Mouse (Mus musculus) liver, embryonic 16.5 days (tissue): Measurements from ENCODE around the gene Pheta1. TPM values are rescaled to one million over a fixed set of nuclear protein-coding genes. Genes with fewer than 3 reads are reported as not detected.

Experiments used
- ATAC-seq: fragments of 200-750 bp; cut with Nextera tagmentation; 2 replicates; pipeline ENCODE4 v1.8.0; 2017; ENCODE audit warnings: low read depth, mild to moderate bottlenecking, moderate number of reproducible peaks, moderate library complexity
- H3K27ac ChIP-seq: fragments of 300-500 bp; sonication (generic); 2 replicates; pipeline ENCODE4 v1.5.1; 2014; ENCODE audit warnings: mild to moderate bottlenecking, low read length
- H3K27me3 ChIP-seq: fragments of 300-500 bp; sonication (generic); 2 replicates; pipeline ENCODE4 v1.6.1; 2014; ENCODE audit warnings: low read depth, low read length, mixed read lengths; ENCODE audit not compliant: control insufficient read depth, insufficient read depth
- H3K36me3 ChIP-seq: fragments of 300-500 bp; sonication (generic); 2 replicates; pipeline ENCODE4 v1.6.1; 2014; ENCODE audit warnings: mild to moderate bottlenecking; ENCODE audit not compliant: control insufficient read depth, insufficient read depth
- H3K4me1 ChIP-seq: fragments of 300-500 bp; sonication (generic); 2 replicates; pipeline ENCODE4 v1.6.1; 2014; ENCODE audit warnings: low read depth, low read length, mixed read lengths; ENCODE audit not compliant: control insufficient read depth
- H3K4me2 ChIP-seq: fragments of 300-500 bp; sonication (generic); 2 replicates; pipeline ENCODE4 v1.6.1; 2014; ENCODE audit warnings: low read depth, low read length, mixed read lengths
- H3K4me3 ChIP-seq: fragments of 300-500 bp; sonication (generic); 2 replicates; pipeline ENCODE4 v1.5.1; 2014; ENCODE audit warnings: low read depth, mild to moderate bottlenecking, low read length
- H3K9ac ChIP-seq: fragments of 300-500 bp; sonication (generic); 2 replicates; pipeline ENCODE4 v1.6.1; 2014; ENCODE audit warnings: low read depth, low read length
- H3K9me3 ChIP-seq: fragments of 300-500 bp; sonication (generic); replicated peaks from 2 replicates; pipeline ENCODE4 v1.6.1; 2016; ENCODE audit warnings: low read length; ENCODE audit not compliant: control insufficient read depth
- whole genome bisulfite sequencing: fragments of 180-500 bp; shearing (Covaris S2); extraction: QIAGEN DNeasy Blood & Tissue Kit; methylation state at CpG from one replicate; pipeline ENCODE4 v1.1.7; 2014; ENCODE audit not compliant: insufficient replicate concordance; 5-methylcytosine and 5-hydroxymethylcytosine counted together
- polyA plus RNA-seq: library from polyadenylated mRNA; unstranded; fragments of >200 nt; fragmentation: Nextera tagmentation; extraction: Ambion mirVana; gene quantifications from 2 replicates; pipeline ENCODE4 v1.2.1, GENCODE M21; 2015

The Pheta1 gene
- 3.9 and 4.0 TPM in 2 replicates for polyA plus RNA-seq

- peak within 1 kb of the TSS; percentile 84 for H3K4me3 ChIP-seq
- peak within 1 kb of the TSS; percentile 78 for H3K9ac ChIP-seq
- no peaks in the 10 kb centered on the region for H3K9me3 ChIP-seq
- WGBS = under 1% methylated on average over 42 of the region's 42 CpGs
- peak within 1 kb of the TSS; percentile 99 for H3K4me2 ChIP-seq
- peaks cover 16% of the 10 kb centered on the region for H3K27me3 ChIP-seq
- ATAC-seq = peak; percentile 91
- H3K36me3 ChIP-seq = no peaks in the 10 kb centered on the region; the same call in 1 of the 2 replicates
- peaks cover 19% of the 10 kb centered on the region for H3K4me1 ChIP-seq
- H3K27ac ChIP-seq = peak within 1 kb of the TSS; percentile 58
Observed at GRCm38 (mm10) chr5:121848743-121849142, at the start of gene Pheta1. Gene Pheta1, plus strand, starts transcription at chr5:121848984.

- H3K36me3 ChIP-seq = peaks cover 21% of the 10 kb centered on the region
- no peak for ATAC-seq
- H3K9me3 ChIP-seq = no peaks in the 10 kb centered on the region
- H3K4me1 ChIP-seq = no peaks in the 10 kb centered on the region
- no peak overlapping the region for H3K9ac ChIP-seq
- H3K27me3 ChIP-seq = no peaks in the 10 kb centered on the region
- H3K4me2 ChIP-seq = no peak overlapping the region
- H3K27ac ChIP-seq = no peak overlapping the region
- H3K4me3 ChIP-seq = no peak overlapping the region
- WGBS = 78% methylated on average over 3 of the region's 3 CpGs
Observed at GRCm38 (mm10) chr5:121807186-121807585, 41.6 kb upstream of the Pheta1 start.

GRCm38 (mm10) chr5:121808202-121808601 lies 40.6 kb upstream of the Pheta1 start:
- WGBS = 90% methylated on average over 2 of the region's 2 CpGs
- H3K4me3 ChIP-seq = no peak overlapping the region
- H3K4me2 ChIP-seq = no peak overlapping the region
- no peak for ATAC-seq
- peaks cover 16% of the 10 kb centered on the region for H3K36me3 ChIP-seq
- no peak overlapping the region for H3K27ac ChIP-seq
- H3K9ac ChIP-seq = no peak overlapping the region
- H3K4me1 ChIP-seq = no peaks in the 10 kb centered on the region
- no peaks in the 10 kb centered on the region for H3K27me3 ChIP-seq
- H3K9me3 ChIP-seq = no peaks in the 10 kb centered on the region

GRCm38 (mm10) chr5:121809667-121810224 lies 39.0 kb upstream of the Pheta1 start:
- ATAC-seq = no peak
- 57% methylated on average over 5 of the region's 5 CpGs for WGBS
- Histone ChIP-seq H3K9ac (no peak overlapping the region), H3K36me3 (peaks cover 14% of the 10 kb centered on the region), H3K4me1 (no peaks in the 10 kb centered on the region), H3K4me2 (no peak overlapping the region), H3K27ac (no peak overlapping the region), H3K9me3 (no peaks in the 10 kb centered on the region), H3K27me3 (no peaks in the 10 kb centered on the region), H3K4me3 (no peak overlapping the region)

GRCm38 (mm10) chr5:121810331-121811151 lies 38.2 kb upstream of the Pheta1 start:
- no peak overlapping the region for H3K4me2 ChIP-seq
- WGBS = 75% methylated on average over 17 of the region's 17 CpGs
- H3K9ac ChIP-seq = no peak overlapping the region
- no peak overlapping the region for H3K27ac ChIP-seq
- H3K36me3 ChIP-seq = peaks cover 14% of the 10 kb centered on the region
- H3K27me3 ChIP-seq = no peaks in the 10 kb centered on the region
- no peak for ATAC-seq
- H3K4me1 ChIP-seq = no peaks in the 10 kb centered on the region
- no peak overlapping the region for H3K4me3 ChIP-seq
- no peaks in the 10 kb centered on the region for H3K9me3 ChIP-seq

GRCm38 (mm10) chr5:121811485-121811931 lies 37.3 kb upstream of the Pheta1 start:
- no peaks in the 10 kb centered on the region for H3K27me3 ChIP-seq
- H3K36me3 ChIP-seq = peaks cover 13% of the 10 kb centered on the region
- H3K9ac ChIP-seq = no peak overlapping the region
- no peak overlapping the region for H3K4me3 ChIP-seq
- H3K27ac ChIP-seq = no peak overlapping the region
- H3K4me2 ChIP-seq = no peak overlapping the region
- WGBS = 36% methylated on average over 5 of the region's 5 CpGs
- no peaks in the 10 kb centered on the region for H3K9me3 ChIP-seq
- no peak; the same call in 1 of the 2 replicates for ATAC-seq
- H3K4me1 ChIP-seq = no peaks in the 10 kb centered on the region

- H3K9me3 ChIP-seq = no peaks in the 10 kb centered on the region
- no peaks in the 10 kb centered on the region for H3K27me3 ChIP-seq
- peaks cover 24% of the 10 kb centered on the region for H3K36me3 ChIP-seq
- no peak overlapping the region for H3K9ac ChIP-seq
- no peaks in the 10 kb centered on the region for H3K4me1 ChIP-seq
- no peak overlapping the region for H3K27ac ChIP-seq
- WGBS = 61% methylated on average over 7 of the region's 7 CpGs
- no peak overlapping the region for H3K4me2 ChIP-seq
- no peak overlapping the region for H3K4me3 ChIP-seq
- ATAC-seq = no peak
Observed at GRCm38 (mm10) chr5:121812526-121813243, 36.1 kb upstream of the Pheta1 start.

- Histone ChIP-seq H3K9me3 (no peaks in the 10 kb centered on the region), H3K4me1 (no peaks in the 10 kb centered on the region), H3K9ac (no peak overlapping the region), H3K4me2 (no peak overlapping the region), H3K27ac (no peak overlapping the region), H3K4me3 (no peak overlapping the region), H3K27me3 (no peaks in the 10 kb centered on the region), H3K36me3 (peaks cover 35% of the 10 kb centered on the region)
- ATAC-seq = no peak
- WGBS = 88% methylated on average over 10 of the region's 10 CpGs
Observed at GRCm38 (mm10) chr5:121813744-121814143, 35.0 kb upstream of the Pheta1 start.
